In genomic region chr4:136199562-136200292, GRCm38 (mm10) we compare ENCODE assay signal across 8 mouse cellular contexts. TPM values are rescaled to one million over a fixed set of nuclear protein-coding genes. Genes with fewer than 3 reads are reported as not detected.
A peak's percentile ranks its signal among the peaks of the same experiment; 100 is the strongest.
DNase-seq lines count a peak whose midpoint lies in the region; ATAC-seq and TF ChIP-seq lines count a peak whose summit lies in the region.

No protein-coding gene starts in this region.

- no peaks in the 10 kb centered on the region for H3K27me3 ChIP-seq in kidney, embryonic 16.5 days (ENCODE audit: insufficient read depth, low read length)
- no peaks in the 10 kb centered on the region for H3K27me3 ChIP-seq in C2C12 (ENCODE audit: control insufficient read depth, insufficient read depth, insufficient read length)

- peak overlapping the region; percentile 4 for H3ac ChIP-seq in C2C12 (ENCODE audit: control insufficient read depth, insufficient read length, low read depth)

- H3K4me3 ChIP-seq in kidney, embryonic 16.5 days (ENCODE audit: low read length) = no peak overlapping the region
- H3K4me3 ChIP-seq in C2C12 (ENCODE audit: insufficient read depth, poor library complexity, severe bottlenecking) (no peak overlapping the region), ES-E14 (ENCODE audit: insufficient read depth in 1 of 2, low read depth in 1 of 2, low read length in 2 of 2, poor library complexity in 1 of 2, severe bottlenecking in 1 of 2) (no peak overlapping the region)

- no peak overlapping the region for H3K27ac ChIP-seq in kidney, embryonic 16.5 days (ENCODE audit: low read length)
- H3K27ac ChIP-seq in ES-E14 (ENCODE audit: insufficient read depth, low read depth, low read length, poor library complexity, severe bottlenecking) = no peak overlapping the region

- 0 out of 2 replicates have a peak, but pooled peaks have one; percentile 12 for ATAC-seq in kidney, embryonic 16.5 days (ENCODE audit: low FRiP score, low TSS enrichment)

- no peaks in the 10 kb centered on the region for H3K9me3 ChIP-seq in kidney, embryonic 16.5 days (ENCODE audit: low read length)
- no peaks in the 10 kb centered on the region for H3K9me3 ChIP-seq in ES-E14 (ENCODE audit: control insufficient read depth, insufficient read depth, low read depth, low read length)

- no peak overlapping the region for H3K4me2 ChIP-seq in kidney, embryonic 16.5 days (replicated peaks; ENCODE audit: low read depth, low read length)

- intact Hi-C loops in gastrocnemius, postnatal 36 days (cut with DNase I) = loop anchor here (1.0 to 5.0 kb wide), 2 partner anchors 36 to 123 kb away; no protein-coding TSS in a partner anchor

- H3K9ac ChIP-seq in kidney, embryonic 16.5 days (replicated peaks; ENCODE audit: low read length) = no peak overlapping the region
- no peak overlapping the region for H3K9ac ChIP-seq in ES-E14 (ENCODE audit: insufficient read depth, low read depth, low read length, poor library complexity, severe bottlenecking)

- in situ Hi-C loops in ES-E14 (cut with MboI; ENCODE audit: low sequenced_read_pairs in 2 of 2, unreplicated experiment in 2 of 2) = no loop called here

- peak; percentile 64 for TF ChIP-seq CTCF in C2C12 (IDR thresholded peaks at IDR 0.05; ENCODE audit: control insufficient read depth, insufficient read depth, insufficient read length)

- 30% methylated on average over 9 of the region's 9 CpGs for WGBS in kidney, embryonic 16.5 days

- H3K79me3 ChIP-seq in C2C12 (ENCODE audit: low read depth) = no peaks in the 10 kb centered on the region

- no peaks in the 10 kb centered on the region for H3K36me3 ChIP-seq in kidney, embryonic 16.5 days (ENCODE audit: insufficient read depth, low read length)
- peaks cover 13% of the 10 kb centered on the region for H3K36me3 ChIP-seq in C2C12 (ENCODE audit: control insufficient read depth, insufficient read depth)
- H3K36me3 ChIP-seq in ES-E14 (ENCODE audit: control insufficient read depth, insufficient read depth, low read length, poor library complexity, severe bottlenecking) = no peaks in the 10 kb centered on the region

- DNase-seq in kidney, adult 8-10 months = no peak
- no peak for DNase-seq in ES-E14 (ENCODE audit: low read depth, low spot score)
- DNase-seq in embryo, embryonic 10 days (ENCODE audit: low spot score) = peak; percentile 80
- peak; percentile 46 to 64 for DNase-seq in kidney, postnatal 4 days
- peak; percentile 73 for DNase-seq in retina, postnatal 1 day
- no peak for DNase-seq in gastrocnemius, postnatal 36 days

- peaks cover 3% of the 10 kb centered on the region; the same call in 1 of the 2 replicates for H3K4me1 ChIP-seq in kidney, embryonic 16.5 days (ENCODE audit: insufficient read depth, low read length)
- H3K4me1 ChIP-seq in ES-E14 (ENCODE audit: control insufficient read depth in 2 of 2, insufficient read depth in 2 of 2, low read length in 2 of 2, poor library complexity in 1 of 2) = peaks cover 2 to 7% of the 10 kb centered on the region in 2 experiments; a peak in 2 of 4 replicates

- H3K79me2 ChIP-seq in C2C12 (ENCODE audit: control insufficient read depth, insufficient read depth) = no peaks in the 10 kb centered on the region

TF ChIP-seq in C2C12, 6 proteins besides CTCF, POLR2A, EP300 and RAD21:
- no peak for TF ChIP-seq MYOG (IDR thresholded peaks at IDR 0.05; ENCODE audit: control insufficient read depth, extremely low read depth, insufficient read length)
- no peak for TF ChIP-seq USF1 (IDR thresholded peaks at IDR 0.05; ENCODE audit: low read depth)
- TF ChIP-seq CEBPB (IDR thresholded peaks at IDR 0.05; ENCODE audit: low read depth) = no peak
- no peak for TF ChIP-seq MAX (IDR thresholded peaks at IDR 0.05)
- no peak for TF ChIP-seq FOSL1 (IDR thresholded peaks at IDR 0.05; ENCODE audit: insufficient read depth, low read length, poor library complexity, severe bottlenecking)
- no peak for TF ChIP-seq MYOD1 (IDR thresholded peaks at IDR 0.05; ENCODE audit: control insufficient read depth, insufficient read length, low read depth)

TF ChIP-seq in ES-E14, 5 proteins besides CTCF, POLR2A, EP300 and RAD21:
- TF ChIP-seq MAFK (IDR thresholded peaks at IDR 0.05; ENCODE audit: insufficient read depth, low read depth, low read length) (no peak), HCFC1 (IDR thresholded peaks at IDR 0.05; ENCODE audit: borderline replicate concordance, insufficient read depth, low read length) (no peak), ZC3H11A (IDR thresholded peaks at IDR 0.05; ENCODE audit: borderline replicate concordance, low read depth, low read length) (0 out of 2 replicates have a peak, but pooled peaks have one; percentile 46), ZNF384 (IDR thresholded peaks at IDR 0.05; ENCODE audit: low read depth, low read length) (no peak), CHD2 (IDR thresholded peaks at IDR 0.05; ENCODE audit: low read depth, low read length) (no peak)

RNA-seq across cellular contexts. Expression of gene Asap3, which starts 6.4 kb away (rescaled TPM):
- 5.8 and 6.0 TPM in 2 replicates for polyA plus RNA-seq in kidney, embryonic 16.5 days (2015; fragmentation: Nextera tagmentation; extraction: Ambion mirVana)
- 3.8 TPM for polyA plus RNA-seq in C2C12 (2012; fragmentation: generic; extraction: Trizol)
- total RNA-seq in ES-E14 (2012; rRNA removed) = 4.7 and 8.1 TPM in 2 replicates
- 1 to 10 TPM; 1.8 to 2.1 TPM for total RNA-seq in gastrocnemius, postnatal 36 days (2021)

RNA-seq across cellular contexts. Expression of gene E2f2, which starts 27.5 kb away (rescaled TPM):
- polyA plus RNA-seq in kidney, embryonic 16.5 days (2015; fragmentation: Nextera tagmentation; extraction: Ambion mirVana) = 7.3 and 8.3 TPM in 2 replicates
- polyA plus RNA-seq in C2C12 (2012; fragmentation: generic; extraction: Trizol) = 11.5 TPM
- 7.5 and 9.8 TPM in 2 replicates for total RNA-seq in ES-E14 (2012; rRNA removed)
- 1 to 10 TPM; 1.3 to 1.9 TPM for total RNA-seq in gastrocnemius, postnatal 36 days (2021)

RNA-seq across cellular contexts. Expression of gene Tcea3, which starts 47.8 kb away (rescaled TPM):
- 8.6 and 11.4 TPM in 2 replicates for polyA plus RNA-seq in kidney, embryonic 16.5 days (2015; fragmentation: Nextera tagmentation; extraction: Ambion mirVana)
- polyA plus RNA-seq in C2C12 (2012; fragmentation: generic; extraction: Trizol) = 2.8 TPM
- total RNA-seq in ES-E14 (2012; rRNA removed) = 75.1 and 104 TPM in 2 replicates
- total RNA-seq in gastrocnemius, postnatal 36 days (2021) = 100 to 1,000 TPM; 272 to 347 TPM

RNA-seq across cellular contexts. Expression of gene Id3, which starts 56.4 kb away (rescaled TPM):
- polyA plus RNA-seq in kidney, embryonic 16.5 days (2015; fragmentation: Nextera tagmentation; extraction: Ambion mirVana) = 953 and 999 TPM in 2 replicates
- 780 TPM for polyA plus RNA-seq in C2C12 (2012; fragmentation: generic; extraction: Trizol)
- total RNA-seq in ES-E14 (2012; rRNA removed) = 78.8 and 126 TPM in 2 replicates
- total RNA-seq in gastrocnemius, postnatal 36 days (2021) = 10 to 100 TPM; 13.8 to 14.1 TPM

Comparison
In these comparisons a context has a peak if more than half of its experiments do, and no peak if none do; other contexts are left out.
1. DNase-seq: peak in embryo, embryonic 10 days (single experiment), kidney, postnatal 4 days (2 of 2) and retina, postnatal 1 day (single experiment); none in kidney, adult 8-10 months (0 of 2), ES-E14 (single experiment) and gastrocnemius, postnatal 36 days (0 of 2).